In the genomic region with DNA sequence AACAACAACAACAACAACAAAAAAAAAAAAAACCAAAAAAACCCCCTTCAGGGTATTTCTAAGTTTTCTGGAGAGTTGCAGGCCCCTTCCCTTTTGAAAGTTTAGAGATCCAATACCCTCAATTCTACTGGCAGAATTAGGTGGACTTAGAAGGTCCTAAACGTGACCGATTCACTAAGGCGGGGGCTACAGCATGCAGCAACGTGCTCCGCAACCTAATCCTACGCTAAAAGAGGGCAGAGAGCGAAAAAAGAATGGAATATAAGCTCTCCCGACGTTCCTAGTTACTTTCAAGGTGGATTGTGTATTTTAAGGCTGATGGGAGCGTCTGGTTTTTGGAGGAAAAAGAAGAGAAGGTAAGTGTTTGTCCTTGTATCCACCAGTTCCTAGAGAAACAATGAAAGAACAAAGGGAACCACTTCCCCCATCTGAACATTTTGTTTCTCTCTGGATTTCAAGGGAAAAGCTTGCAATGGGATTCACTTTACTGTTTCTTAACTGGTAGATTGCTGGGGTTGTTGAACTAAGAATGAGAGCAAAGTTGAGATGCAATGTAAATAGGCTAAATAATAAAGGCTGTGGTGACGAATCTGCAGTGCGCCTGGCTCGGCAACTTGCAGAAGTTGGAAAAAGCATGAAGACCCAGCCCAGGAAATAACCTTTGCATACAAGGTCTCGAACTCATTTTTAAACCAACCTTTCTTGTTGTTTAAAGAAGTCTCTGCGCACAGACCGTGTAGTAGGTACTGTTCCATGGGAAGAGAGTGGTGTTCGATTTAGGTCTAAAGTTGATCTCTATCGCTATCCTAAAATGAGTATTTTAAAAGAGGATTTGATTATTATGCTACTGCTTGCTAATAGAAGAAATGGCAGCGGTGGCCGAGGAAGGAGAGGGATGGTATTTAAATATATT, we compare ENCODE assay signal across 8 mouse cellular contexts. TPM values are rescaled to one million over a fixed set of nuclear protein-coding genes. Genes with fewer than 3 reads are reported as not detected.
DNase-seq lines count a peak whose midpoint lies in the region; ATAC-seq lines count a peak whose summit lies in the region.

A gene (plus strand): TSS at position 222 of the 913 bp plus-strand sequence.

- peak; percentile 52 for DNase-seq in cerebellum, adult 9-10 months
- DNase-seq in cerebellum, adult 9-11 months = no peak
- peak; percentile 31 to 87 for DNase-seq in adrenal gland, adult (ENCODE audit: inconsistent age in 2 of 2, low spot score in 1 of 2)
- DNase-seq in heart, postnatal 36 days = peak in 1 of 2 experiments; percentile 37
- no peak for DNase-seq in left cerebral cortex, postnatal 10 days (ENCODE audit: extremely low spot score in 1 of 2, low spot score in 2 of 2)
- DNase-seq in T-cell, adult 2 months (ENCODE audit: low spot score) = no peak

- H3K4me3 ChIP-seq in forebrain, embryonic 12.5 days (replicated peaks) = peak within 1 kb of the TSS; percentile 48

- no peaks in the 10 kb centered on the region for H3K36me3 ChIP-seq in forebrain, embryonic 12.5 days (replicated peaks)

- peaks cover 51% of the 10 kb centered on the region for H3K4me1 ChIP-seq in forebrain, embryonic 12.5 days

- no peaks in the 10 kb centered on the region for H3K27me3 ChIP-seq in forebrain, embryonic 12.5 days

- no peaks in the 10 kb centered on the region for H3K9me3 ChIP-seq in forebrain, embryonic 12.5 days

- peak within 1 kb of the TSS; percentile 99 for H3K27ac ChIP-seq in forebrain, embryonic 12.5 days

- WGBS in forebrain, embryonic 12.5 days = under 1% methylated on average over 20 of the region's 20 CpGs

- peak within 1 kb of the TSS; percentile 96 for H3K4me2 ChIP-seq in forebrain, embryonic 12.5 days

- intact Hi-C loops in heart, postnatal 36 days (cut with DNase I) = no loop called here
- intact Hi-C loops in left cerebral cortex, postnatal 10 days (cut with DNase I) = loop anchor here (10.0 kb wide), 1 partner anchor 620 kb away; a partner anchor contains a TSS

- ATAC-seq in forebrain, embryonic 12.5 days (ENCODE audit: low FRiP score) = no peak
- ATAC-seq in monocyte, adult 5-6 weeks (replicated peaks; ENCODE audit: insufficient number of reproducible peaks, low FRiP score, low TSS enrichment, poor library complexity, severe bottlenecking) = no peak

- H3K9ac ChIP-seq in forebrain, embryonic 12.5 days = peak within 1 kb of the TSS; percentile 98

RNA-seq across cellular contexts. Expression of the gene that starts here (rescaled TPM):
- polyA plus RNA-seq in forebrain, embryonic 12.5 days (2016; fragmentation: Nextera tagmentation; extraction: Ambion mirVana) = 61.7 and 76.8 TPM in 2 replicates
- 10 to 100 TPM; 32.6 to 34.2 TPM for total RNA-seq in heart, postnatal 36 days (2021)
- 10 to 100 TPM; 40.2 to 41.9 TPM for total RNA-seq in left cerebral cortex, postnatal 10 days (2021)
- total RNA-seq in monocyte, adult 5-6 weeks (2017) = 36.1 to 69.5 TPM (median 67.5 TPM) in 3 replicates

Comparison
In these comparisons a context has a peak if more than half of its experiments do, and no peak if none do; other contexts are left out.
1. DNase-seq: peak in cerebellum, adult 9-10 months (single experiment) and adrenal gland, adult (2 of 2); none in cerebellum, adult 9-11 months (single experiment), left cerebral cortex, postnatal 10 days (0 of 2) and T-cell, adult 2 months (single experiment).